In the genomic region with DNA sequence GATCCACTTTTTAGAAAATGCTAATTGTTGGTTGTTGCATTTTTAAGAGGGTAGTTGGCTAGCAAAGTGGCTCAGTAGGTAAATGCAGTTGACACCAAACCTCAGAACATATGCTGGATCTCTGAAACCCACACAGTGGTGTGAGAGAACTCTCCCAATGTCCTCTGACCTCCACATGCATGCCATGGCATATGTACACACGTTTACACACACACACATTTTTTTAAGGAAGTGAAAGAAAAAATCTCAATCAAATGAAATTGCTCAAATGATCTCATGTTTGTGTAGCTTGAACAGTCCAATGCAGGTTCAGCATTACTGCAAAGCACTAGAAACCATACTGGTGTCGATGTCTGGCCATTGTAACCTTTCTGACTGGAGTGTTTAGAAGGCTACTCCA, we compare ENCODE assay signal across 26 mouse cellular contexts. TPM values are rescaled to one million over a fixed set of nuclear protein-coding genes. Genes with fewer than 3 reads are reported as not detected.
DNase-seq lines count a peak whose midpoint lies in the region; ATAC-seq and TF ChIP-seq lines count a peak whose summit lies in the region.
"Had no signal": no experiment of that assay in that cellular context is flagged by ENCODE, and none has a peak within 500 bp of the region (broad histone marks: within the 10 kb centered on the region; RNA-seq: fewer than 3 reads in every experiment).

No protein-coding gene starts in this region.

- in situ Hi-C loops in CH12.LX (cut with MboI; ENCODE audit: low pct_ligation_motif_present, low pct_unique_long_range_greater_than_20kb, low sequenced_read_pairs), result no loop called here

- no peak for TF ChIP-seq EP300 in CH12.LX (IDR thresholded peaks at IDR 0.05; ENCODE audit: low read length)

- H3K36me3 ChIP-seq in CH12.LX (replicated peaks in 1 of 2; ENCODE audit: control insufficient read depth in 1 of 2, insufficient read depth in 1 of 2, low read length in 1 of 2), result no peaks in the 10 kb centered on the region
- H3K36me3 ChIP-seq: embryonic facial prominence, embryonic 10.5 days; embryonic facial prominence, embryonic 13.5 days; forebrain, embryonic 10.5 days; G1E; heart, embryonic 10.5 days; heart, embryonic 13.5 days; hindbrain, embryonic 12.5 days; hindbrain, embryonic 15.5 days had no signal

- TF ChIP-seq RAD21 in CH12.LX (IDR thresholded peaks at IDR 0.05; ENCODE audit: low read depth, low read length), result no peak

- DNase-seq in CH12.LX (ENCODE audit: extremely low read depth), result no peak
- no peak for DNase-seq in urinary bladder, postnatal 4 days (ENCODE audit: low spot score in 2 of 2)
- DNase-seq in thymus, postnatal 14 days, result no peak
- no peak for DNase-seq in heart, adult 9 months (ENCODE audit: low spot score in 2 of 2)
- DNase-seq: adrenal gland, postnatal 10 days; cerebellum, adult 11 months; cerebellum, adult 2 months; cerebellum, adult 9-11 months; cerebellum, postnatal 25 days; embryo, embryonic 11 days; gastrocnemius, adult 2 months; gastrocnemius, postnatal 25 days had no signal

- no peaks in the 10 kb centered on the region for H3K9me3 ChIP-seq in CH12.LX (replicated peaks; ENCODE audit: low read length)
- H3K9me3 ChIP-seq: embryonic facial prominence, embryonic 10.5 days; embryonic facial prominence, embryonic 13.5 days; forebrain, embryonic 10.5 days; forebrain, embryonic 13.5 days; G1E; heart, embryonic 10.5 days; heart, embryonic 13.5 days; hindbrain, embryonic 12.5 days; hindbrain, embryonic 15.5 days had no signal

- H3K4me1 ChIP-seq in CH12.LX (ENCODE audit: control insufficient read depth in 1 of 2, insufficient read depth in 2 of 2), result peaks cover 12 to 35% of the 10 kb centered on the region in 2 experiments
- peaks cover 2% of the 10 kb centered on the region; the same call in 1 of the 2 replicates for H3K4me1 ChIP-seq in embryonic fibroblast, embryonic 13.5 days (ENCODE audit: control insufficient read depth, insufficient read depth, low read length)
- H3K4me1 ChIP-seq: forebrain, embryonic 13.5 days; heart, embryonic 10.5 days; heart, embryonic 13.5 days; hindbrain, embryonic 12.5 days; hindbrain, embryonic 15.5 days had no signal

- no peak overlapping the region for H3K4me3 ChIP-seq in CH12.LX (replicated peaks in 1 of 3; ENCODE audit: low read depth in 2 of 3, low read length in 2 of 3, poor library complexity in 1 of 3)
- no peak overlapping the region for H3K4me3 ChIP-seq in embryonic fibroblast, embryonic 13.5 days (ENCODE audit: insufficient read depth, low read length)
- H3K4me3 ChIP-seq: embryonic facial prominence, embryonic 10.5 days; embryonic facial prominence, embryonic 13.5 days; forebrain, embryonic 10.5 days; forebrain, embryonic 13.5 days; gastrocnemius, adult 2 months; heart, embryonic 10.5 days; heart, embryonic 13.5 days; hindbrain, embryonic 12.5 days; hindbrain, embryonic 15.5 days had no signal

- no peak overlapping the region for H3K27ac ChIP-seq in CH12.LX (ENCODE audit: insufficient read depth, low read depth)
- peak overlapping the region; percentile 81 for H3K27ac ChIP-seq in embryonic fibroblast, embryonic 13.5 days (ENCODE audit: insufficient read depth, low read length)
- H3K27ac ChIP-seq: embryonic facial prominence, embryonic 10.5 days; embryonic facial prominence, embryonic 13.5 days; forebrain, embryonic 10.5 days; forebrain, embryonic 13.5 days; gastrocnemius, adult 2 months; heart, embryonic 10.5 days; heart, embryonic 13.5 days; hindbrain, embryonic 12.5 days; hindbrain, embryonic 15.5 days had no signal

- ATAC-seq in megakaryocyte, adult 5-6 weeks (ENCODE audit: poor library complexity, severe bottlenecking), result peak; percentile 82
- ATAC-seq: forebrain, embryonic 13.5 days; forebrain, embryonic 16.5 days; intestine, postnatal 0 days; Patski had no signal

- no peak overlapping the region for H3K9ac ChIP-seq in CH12.LX (ENCODE audit: insufficient read depth, low read depth)
- H3K9ac ChIP-seq: embryonic facial prominence, embryonic 13.5 days; forebrain, embryonic 13.5 days; heart, embryonic 13.5 days; hindbrain, embryonic 12.5 days; hindbrain, embryonic 15.5 days had no signal

- no peaks in the 10 kb centered on the region for H3K27me3 ChIP-seq in CH12.LX (replicated peaks)
- H3K27me3 ChIP-seq: embryonic facial prominence, embryonic 13.5 days; forebrain, embryonic 13.5 days; heart, embryonic 13.5 days; hindbrain, embryonic 12.5 days; hindbrain, embryonic 15.5 days; Patski had no signal

- dilution Hi-C loops in CH12.LX (cut with MboI; ENCODE audit: extremely low pct_ligation_motif_present, extremely low pct_unique_long_range_greater_than_20kb, low sequenced_read_pairs), result no loop called here

- no peaks in the 10 kb centered on the region for H3K79me2 ChIP-seq in CH12.LX (replicated peaks; ENCODE audit: control insufficient read depth, extremely low read depth, insufficient read depth, poor library complexity, severe bottlenecking)

- H3K4me2 ChIP-seq in CH12.LX (ENCODE audit: insufficient read depth, low read depth, poor library complexity, severe bottlenecking), result no peak overlapping the region; the same call in 1 of the 2 replicates
- H3K4me2 ChIP-seq: embryonic facial prominence, embryonic 13.5 days; forebrain, embryonic 13.5 days; heart, embryonic 13.5 days; hindbrain, embryonic 12.5 days; hindbrain, embryonic 15.5 days had no signal

- TF ChIP-seq CTCF in CH12.LX (conservative IDR thresholded peaks at IDR 0.05 in 1 of 2, IDR thresholded peaks at IDR 0.05 in 1 of 2; ENCODE audit: low read depth in 2 of 2, low read length in 2 of 2), result no peak
- no peak for TF ChIP-seq CTCF in embryonic fibroblast, embryonic 13.5 days (IDR thresholded peaks at IDR 0.05; ENCODE audit: borderline replicate concordance, insufficient read depth, low read length)

- TF ChIP-seq POLR2A in CH12.LX (IDR thresholded peaks at IDR 0.05; ENCODE audit: low read depth, low read length), result no peak
- no peak for TF ChIP-seq POLR2A in embryonic fibroblast, embryonic 13.5 days (IDR thresholded peaks at IDR 0.05; ENCODE audit: low read depth, low read length)

TF ChIP-seq in CH12.LX, 34 proteins besides CTCF, POLR2A, EP300 and RAD21:
- TF ChIP-seq IRF4 (IDR thresholded peaks at IDR 0.05; ENCODE audit: low read depth, low read length), result 0 out of 2 replicates have a peak, but pooled peaks have one; percentile 16
- TF ChIP-seq POLR2AphosphoS2 (IDR thresholded peaks at IDR 0.05; ENCODE audit: low read depth, low read length), result no peak

RNA-seq across cellular contexts. Expression of gene Scyl3, which starts 29.3 kb away (rescaled TPM):
- total RNA-seq in CH12.LX (2012; rRNA removed) (11.9 and 13.9 TPM in 2 replicates), CH12.LX (2014; rRNA removed) (16.1 and 16.9 TPM in 2 replicates)
- 21.1 and 22.2 TPM in 2 replicates for polyA plus RNA-seq in CH12.LX (2012; ENCODE audit: insufficient read length, low read depth)
- polyA plus RNA-seq in embryonic fibroblast, embryonic 13.5 days (2011; ENCODE audit: insufficient read length, low read depth, missing spikeins), result 21.7 TPM in 2 replicates
- 29.5 and 40.9 TPM in 2 replicates for total RNA-seq in megakaryocyte, adult 5-6 weeks (2015)
- 18.9 and 19.2 TPM in 2 replicates for total RNA-seq in megakaryocyte, adult 5-6 weeks (2017)
